Mouse (Mus musculus): ENCODE measurements around the gene Cmc2. TPM values are rescaled to one million over a fixed set of nuclear protein-coding genes. Genes with fewer than 3 reads are reported as not detected.

Gene Cmc2
- polyA plus RNA-seq, 1 experiment from 2014 or later, result 79.8 TPM

DNA sequence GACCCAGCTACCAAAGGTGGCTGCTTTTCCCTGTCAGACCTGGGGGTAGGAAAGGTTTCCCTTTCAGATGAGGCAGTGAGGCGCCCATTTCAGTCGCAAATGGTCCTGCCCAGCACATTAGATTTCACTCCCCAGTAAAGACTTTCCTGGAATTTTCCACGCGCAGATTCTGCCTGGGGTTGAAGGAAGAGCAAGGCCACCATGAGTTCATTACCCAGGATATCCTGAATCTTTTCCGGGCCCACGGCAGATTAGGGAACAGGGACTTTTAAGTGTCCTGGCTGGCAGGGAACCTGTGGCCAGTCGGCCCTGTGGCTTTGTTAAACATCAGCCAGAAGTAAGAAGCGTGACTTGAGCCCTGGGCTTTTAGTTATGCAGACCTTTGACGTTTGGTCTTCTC lies 53.9 kb downstream of the Cmc2 start:
- H3K9me3 ChIP-seq, result no peaks in the 10 kb centered on the region
- no peak overlapping the region for H3K4me3 ChIP-seq (replicated peaks)
- peaks cover 6% of the 10 kb centered on the region; the same call in 1 of the 2 replicates for H3K27me3 ChIP-seq (replicated peaks)
- no peak overlapping the region for H3K4me2 ChIP-seq (replicated peaks)
- H3K27ac ChIP-seq, result no peak overlapping the region
- no peak overlapping the region for H3K9ac ChIP-seq
- peaks cover 6% of the 10 kb centered on the region for H3K4me1 ChIP-seq (replicated peaks)
- WGBS, result 76% methylated on average over 9 of the region's 9 CpGs
- no peaks in the 10 kb centered on the region for H3K36me3 ChIP-seq
- ATAC-seq, result no peak

DNA sequence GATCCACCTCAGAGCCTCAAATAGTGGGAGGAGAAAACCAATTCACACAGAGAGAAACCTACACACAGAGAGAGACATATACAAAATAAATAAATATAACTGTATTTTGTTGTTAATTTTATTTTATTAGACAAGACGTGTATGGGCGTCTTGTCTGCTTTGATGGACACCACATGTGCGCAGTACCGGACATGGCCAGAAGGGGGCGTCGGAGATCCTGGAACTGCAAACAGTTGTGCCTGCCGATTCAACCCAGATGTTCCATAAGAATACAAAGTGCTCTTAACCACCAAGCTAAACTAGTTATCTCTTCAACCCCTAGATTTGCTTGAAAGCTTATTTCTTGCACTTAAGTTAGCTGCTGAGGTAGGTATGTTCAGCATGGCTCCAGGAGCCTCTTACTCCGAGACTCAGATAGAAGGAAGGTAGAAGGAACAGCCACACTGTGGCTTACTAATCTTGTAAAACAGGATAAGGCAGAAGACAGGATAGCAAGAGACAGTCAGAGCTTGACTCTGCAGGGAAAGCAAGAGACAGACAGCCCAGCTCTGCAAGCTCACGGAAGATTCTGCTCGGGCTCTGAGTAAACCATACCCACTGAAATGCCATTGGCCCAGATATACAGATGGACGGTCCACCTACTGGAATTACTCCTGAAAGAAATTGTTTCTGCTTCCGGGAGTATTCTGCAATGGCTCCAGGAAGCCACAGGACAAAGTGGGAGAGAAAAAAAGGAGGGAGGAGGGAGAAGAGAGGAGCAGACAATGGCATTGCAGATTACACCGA lies 54.9 kb downstream of the Cmc2 start:
- Histone ChIP-seq H3K4me3 (replicated peaks) (no peak overlapping the region), H3K36me3 (no peaks in the 10 kb centered on the region), H3K9me3 (no peaks in the 10 kb centered on the region), H3K4me1 (replicated peaks) (peaks cover 6% of the 10 kb centered on the region), H3K27ac (no peak overlapping the region), H3K9ac (no peak overlapping the region), H3K27me3 (replicated peaks) (peaks cover 6% of the 10 kb centered on the region; the same call in 1 of the 2 replicates), H3K4me2 (replicated peaks) (no peak overlapping the region)
- WGBS, result 70% methylated on average over 13 of the region's 13 CpGs
- ATAC-seq, result no peak

DNA sequence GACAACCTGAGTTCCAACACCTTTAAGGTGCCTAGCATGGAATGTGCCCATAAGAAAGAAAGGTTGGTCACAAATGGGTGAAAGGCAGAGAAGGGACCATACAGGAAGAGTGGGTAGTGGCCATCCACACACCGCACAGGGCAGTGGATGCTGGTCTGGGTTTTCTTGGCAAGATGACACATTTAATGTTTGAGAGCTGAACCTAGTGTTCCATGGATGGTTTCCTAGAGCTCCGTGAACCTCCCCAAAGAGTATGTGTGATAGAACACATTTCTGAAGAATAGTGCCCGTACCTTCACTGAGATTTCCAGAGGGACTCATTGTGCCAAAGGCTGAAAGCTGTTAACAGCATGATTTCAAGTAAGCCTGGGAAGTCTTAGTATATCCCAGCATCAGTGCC lies 56.7 kb downstream of the Cmc2 start:
- WGBS, result 91% methylated on average over 3 of the region's 3 CpGs
- Histone ChIP-seq H3K9ac (no peak overlapping the region), H3K4me1 (replicated peaks) (peaks cover 6% of the 10 kb centered on the region), H3K9me3 (no peaks in the 10 kb centered on the region), H3K27me3 (replicated peaks) (peaks cover 6% of the 10 kb centered on the region; the same call in 1 of the 2 replicates), H3K36me3 (no peaks in the 10 kb centered on the region), H3K4me2 (replicated peaks) (no peak overlapping the region), H3K27ac (no peak overlapping the region), H3K4me3 (replicated peaks) (no peak overlapping the region)
- no peak for ATAC-seq

DNA sequence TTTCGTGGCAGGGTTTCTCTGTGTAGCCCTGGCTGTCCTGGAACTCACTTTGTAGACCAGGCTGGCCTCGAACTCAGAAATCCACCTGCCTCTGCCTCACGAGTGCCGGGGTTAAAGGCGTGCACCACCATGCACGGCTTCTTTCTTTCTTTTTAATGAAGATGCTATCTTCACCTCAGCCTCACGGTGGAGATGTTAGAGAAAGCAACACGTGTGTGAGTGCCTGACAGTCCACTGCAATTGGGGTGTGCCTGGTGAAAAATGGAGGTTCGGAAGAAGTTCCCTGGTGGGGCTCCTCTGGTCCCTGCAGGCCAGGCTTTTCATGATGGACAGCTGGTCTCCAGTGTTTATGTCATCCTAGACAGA lies 57.2 kb downstream of the Cmc2 start:
- no peak for ATAC-seq
- Histone ChIP-seq H3K9me3 (no peaks in the 10 kb centered on the region), H3K9ac (no peak overlapping the region), H3K27ac (no peak overlapping the region), H3K4me2 (replicated peaks) (no peak overlapping the region), H3K27me3 (replicated peaks) (peaks cover 6% of the 10 kb centered on the region; the same call in 1 of the 2 replicates), H3K4me3 (replicated peaks) (no peak overlapping the region), H3K4me1 (replicated peaks) (peaks cover 6% of the 10 kb centered on the region), H3K36me3 (no peaks in the 10 kb centered on the region)
- WGBS, result 57% methylated on average over 9 of the region's 9 CpGs

DNA sequence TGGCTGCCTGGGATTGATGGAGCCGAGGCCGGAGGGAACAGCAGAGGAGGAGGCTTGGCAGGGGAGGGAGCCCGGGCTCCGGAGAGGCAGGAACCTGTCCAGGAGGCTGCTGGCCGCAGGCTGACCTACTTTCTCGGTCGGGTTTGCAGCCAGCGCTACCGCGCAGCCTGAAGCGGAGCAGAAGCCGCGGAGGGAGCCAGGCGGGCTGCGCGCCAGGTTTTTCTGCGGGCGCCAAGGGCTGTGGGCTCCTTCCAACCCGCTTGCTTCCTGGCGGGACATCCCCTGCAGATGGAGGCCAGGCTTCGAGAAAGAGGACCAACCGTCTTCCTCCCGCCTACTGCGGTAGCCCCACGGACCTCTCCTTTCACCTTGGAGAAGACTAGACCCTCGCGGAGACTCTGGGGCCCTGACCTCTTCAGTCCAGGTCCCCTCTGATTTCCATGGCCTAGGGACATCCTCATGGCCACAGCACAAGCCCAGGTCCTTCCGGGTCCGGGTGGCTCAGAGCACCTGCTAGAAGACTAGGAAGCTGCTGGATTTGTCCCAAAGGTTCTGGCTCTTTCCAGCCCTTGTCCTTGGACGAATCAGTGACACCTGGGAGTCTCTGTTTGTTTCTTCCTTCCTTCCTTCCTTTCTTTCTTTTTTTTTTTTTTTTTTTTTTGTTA lies 57.8 kb downstream of the Cmc2 start:
- H3K9me3 ChIP-seq, result no peaks in the 10 kb centered on the region
- H3K27me3 ChIP-seq (replicated peaks), result peaks cover 6% of the 10 kb centered on the region; the same call in 1 of the 2 replicates
- H3K4me3 ChIP-seq (replicated peaks), result peak overlapping the region; percentile 31
- H3K27ac ChIP-seq, result no peak overlapping the region
- 4% methylated on average over 30 of the region's 30 CpGs for WGBS
- peak overlapping the region; percentile 72 for H3K4me2 ChIP-seq (replicated peaks)
- H3K4me1 ChIP-seq (replicated peaks), result peaks cover 6% of the 10 kb centered on the region
- H3K9ac ChIP-seq, result 0 out of 2 replicates have a peak overlapping the region, but pooled peaks have one; percentile 36
- ATAC-seq, result peak; percentile 61
- H3K36me3 ChIP-seq, result no peaks in the 10 kb centered on the region

DNA sequence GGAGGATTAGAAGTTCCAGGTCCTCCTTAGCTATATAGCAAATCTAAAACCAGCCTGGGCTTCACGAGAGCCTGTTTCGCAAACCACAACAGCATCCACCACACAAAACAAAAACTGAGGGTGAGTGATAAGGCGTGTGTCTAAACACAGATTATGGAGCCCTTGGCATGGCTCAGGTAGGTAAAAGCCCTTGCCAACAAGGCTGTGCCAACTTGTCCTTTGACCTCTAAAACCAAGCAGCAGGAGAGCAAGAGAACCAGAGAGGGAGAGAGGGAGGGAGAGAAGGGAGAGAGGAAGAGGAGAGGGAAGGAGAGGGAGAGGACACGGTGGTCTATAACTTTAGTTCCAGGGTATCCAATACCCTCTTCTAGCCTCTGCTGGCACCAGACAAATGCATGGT lies 59.1 kb downstream of the Cmc2 start:
- peaks cover 6% of the 10 kb centered on the region; the same call in 1 of the 2 replicates for H3K27me3 ChIP-seq (replicated peaks)
- peaks cover 6% of the 10 kb centered on the region for H3K4me1 ChIP-seq (replicated peaks)
- no peak overlapping the region for H3K4me3 ChIP-seq (replicated peaks)
- H3K9me3 ChIP-seq, result no peaks in the 10 kb centered on the region
- no peak overlapping the region for H3K4me2 ChIP-seq (replicated peaks)
- no peak overlapping the region for H3K9ac ChIP-seq
- no peak overlapping the region for H3K27ac ChIP-seq
- no peaks in the 10 kb centered on the region for H3K36me3 ChIP-seq
- WGBS, result 92% methylated on average over 4 of the region's 4 CpGs
- no peak for ATAC-seq

DNA sequence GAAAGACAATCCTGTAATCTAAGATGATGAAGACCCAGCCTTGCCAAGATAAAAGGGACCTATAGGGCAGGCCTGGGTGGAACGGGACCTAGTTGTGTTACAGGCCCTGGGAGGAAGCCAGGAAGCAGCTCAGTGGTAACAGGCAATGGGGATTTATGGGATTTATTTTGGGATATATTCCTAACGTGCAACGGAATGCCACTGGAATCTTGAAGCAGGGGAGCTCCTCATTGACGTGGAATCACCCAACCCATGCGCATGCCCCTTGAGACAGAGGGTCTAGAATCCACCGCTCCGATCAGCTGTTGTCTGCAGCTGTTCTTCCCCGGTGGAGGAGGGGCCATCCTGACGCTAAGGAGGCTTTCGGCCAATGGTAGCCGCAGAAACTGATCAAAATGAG lies 69.2 kb downstream of the Cmc2 start:
- no peak overlapping the region for H3K4me3 ChIP-seq (replicated peaks)
- no peaks in the 10 kb centered on the region for H3K9me3 ChIP-seq
- no peaks in the 10 kb centered on the region for H3K4me1 ChIP-seq (replicated peaks)
- H3K9ac ChIP-seq, result no peak overlapping the region
- H3K4me2 ChIP-seq (replicated peaks), result no peak overlapping the region
- H3K36me3 ChIP-seq, result no peaks in the 10 kb centered on the region
- H3K27ac ChIP-seq, result no peak overlapping the region
- WGBS, result 83% methylated on average over 11 of the region's 11 CpGs
- no peaks in the 10 kb centered on the region for H3K27me3 ChIP-seq (replicated peaks)
- ATAC-seq, result no peak

DNA sequence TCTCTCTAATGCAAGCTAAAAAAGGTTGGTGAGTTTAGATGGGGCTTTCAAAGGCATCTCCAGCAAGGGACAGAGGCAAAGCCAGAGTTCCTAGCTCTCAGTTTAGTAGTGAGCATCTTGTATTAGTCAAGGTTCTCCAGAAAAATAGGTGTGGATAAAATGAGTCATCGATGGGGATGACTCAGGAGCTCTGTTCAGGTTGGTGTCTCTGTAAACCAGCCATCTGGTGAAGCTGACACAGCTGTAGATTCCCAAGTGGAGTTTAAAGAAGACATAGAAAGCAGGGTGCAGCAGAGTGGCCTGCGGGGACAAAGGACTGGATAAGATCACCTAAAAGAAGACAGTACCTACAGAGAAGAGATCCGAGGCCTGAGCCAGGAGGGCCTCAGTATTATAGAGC lies 73.2 kb downstream of the Cmc2 start:
- Histone ChIP-seq H3K4me3 (replicated peaks) (no peak overlapping the region), H3K4me2 (replicated peaks) (no peak overlapping the region), H3K36me3 (no peaks in the 10 kb centered on the region), H3K4me1 (replicated peaks) (no peaks in the 10 kb centered on the region), H3K27me3 (replicated peaks) (no peaks in the 10 kb centered on the region), H3K27ac (no peak overlapping the region), H3K9ac (no peak overlapping the region), H3K9me3 (no peaks in the 10 kb centered on the region)
- no peak for ATAC-seq
- 83% methylated on average over 3 of the region's 3 CpGs for WGBS

DNA sequence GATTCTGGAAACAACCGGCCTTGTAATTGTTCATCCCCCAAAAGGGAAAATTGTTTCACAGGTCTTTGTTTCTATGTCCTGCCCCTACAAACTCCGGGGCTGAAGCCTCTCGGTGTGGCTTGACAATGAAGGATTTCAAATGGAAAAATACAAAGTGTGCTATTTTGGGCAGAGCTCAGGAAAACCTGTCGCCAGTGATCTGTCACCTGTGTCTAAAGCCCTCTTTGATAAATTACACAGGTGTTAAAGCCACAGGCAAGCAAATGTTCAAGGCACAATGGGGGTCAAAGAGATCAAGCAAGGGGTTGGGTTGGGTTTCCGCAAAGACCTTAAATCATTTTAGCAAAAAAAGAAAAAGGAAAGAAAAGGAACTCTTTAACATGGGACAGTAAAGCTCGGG lies 78.6 kb downstream of the Cmc2 start:
- Histone ChIP-seq H3K36me3 (no peaks in the 10 kb centered on the region), H3K27me3 (replicated peaks) (no peaks in the 10 kb centered on the region), H3K27ac (no peak overlapping the region), H3K9ac (no peak overlapping the region), H3K4me2 (replicated peaks) (no peak overlapping the region), H3K4me3 (replicated peaks) (no peak overlapping the region), H3K9me3 (no peaks in the 10 kb centered on the region), H3K4me1 (replicated peaks) (no peaks in the 10 kb centered on the region)
- WGBS, result 71% methylated on average over 6 of the region's 6 CpGs
- no peak for ATAC-seq

Other genes with a start within 250 kb of the Cmc2 start
- gene Cdyl2, start 188.5 kb downstream of the Cmc2 start, polyA plus RNA-seq (2015; fragmentation: Nextera tagmentation; extraction: Ambion mirVana), result 5.4 and 6.2 TPM in 2 replicates
- 24.5 and 29.5 TPM in 2 replicates for gene Cenpn, start 275 bp upstream of the Cmc2 start, polyA plus RNA-seq (2015; fragmentation: Nextera tagmentation; extraction: Ambion mirVana)
- 9.5 and 10.2 TPM in 2 replicates for gene Atmin, start 21.9 kb upstream of the Cmc2 start, polyA plus RNA-seq (2015; fragmentation: Nextera tagmentation; extraction: Ambion mirVana)
- 1.2 and 1.3 TPM in 2 replicates for gene 1700030J22Rik, start 57.5 kb upstream of the Cmc2 start, polyA plus RNA-seq (2015; fragmentation: Nextera tagmentation; extraction: Ambion mirVana)
- 165 and 181 TPM in 2 replicates for gene Gcsh, start 72.1 kb upstream of the Cmc2 start, polyA plus RNA-seq (2015; fragmentation: Nextera tagmentation; extraction: Ambion mirVana)
- gene Pkd1l2, start 161.0 kb upstream of the Cmc2 start, polyA plus RNA-seq (2015; fragmentation: Nextera tagmentation; extraction: Ambion mirVana), result 0.21 TPM in 1 of 2 replicates, not detected in the other
- 1.2 and 1.4 TPM in 2 replicates for gene Bco1, start 174.4 kb upstream of the Cmc2 start, polyA plus RNA-seq (2015; fragmentation: Nextera tagmentation; extraction: Ambion mirVana)
- 2.1 and 2.5 TPM in 2 replicates for gene Gan, start 236.7 kb upstream of the Cmc2 start, polyA plus RNA-seq (2015; fragmentation: Nextera tagmentation; extraction: Ambion mirVana)